Mouse (Mus musculus) stomach, embryonic 14.5 days (tissue): ENCODE data around the gene Tfrc. TPM values are rescaled to one million over a fixed set of nuclear protein-coding genes. Genes with fewer than 3 reads are reported as not detected.

ENCODE experiments used
- ATAC-seq: fragments of 200-750 bp; cut with Nextera tagmentation; 2 replicates; pipeline ENCODE4 v1.8.0; 2017; ENCODE audit warnings: low read depth, moderate TSS enrichment; ENCODE audit not compliant: insufficient number of reproducible peaks, insufficient read depth, low FRiP score
- H3K27ac ChIP-seq: fragments of 300-500 bp; sonication (generic); 2 replicates; pipeline ENCODE4 v1.5.1; 2014; ENCODE audit warnings: mild to moderate bottlenecking, low read length, moderate library complexity, mixed read lengths
- H3K27me3 ChIP-seq: fragments of 300-500 bp; sonication (generic); 2 replicates; pipeline ENCODE4 v1.6.1; 2014; ENCODE audit warnings: low read length, control low read depth, mixed read lengths; ENCODE audit not compliant: control insufficient read depth, insufficient read depth
- H3K36me3 ChIP-seq: fragments of 300-500 bp; sonication (generic); 2 replicates; pipeline ENCODE4 v1.6.1; 2014; ENCODE audit warnings: mild to moderate bottlenecking, control low read depth, low read length, moderate library complexity, mixed read lengths; ENCODE audit not compliant: control insufficient read depth, insufficient read depth
- H3K4me1 ChIP-seq: fragments of 300-500 bp; sonication (generic); 2 replicates; pipeline ENCODE4 v1.6.1; 2014; ENCODE audit warnings: low read length, control low read depth, mixed read lengths; ENCODE audit not compliant: control insufficient read depth, insufficient read depth
- H3K4me2 ChIP-seq: fragments of 300-500 bp; sonication (generic); replicated peaks from 2 replicates; pipeline ENCODE4 v1.6.1; 2014; ENCODE audit warnings: low read depth, low read length, control low read depth
- H3K4me3 ChIP-seq: fragments of 300-500 bp; sonication (generic); 2 replicates; pipeline ENCODE4 v1.5.1; 2014; ENCODE audit warnings: low read depth, low read length, control low read depth
- H3K9ac ChIP-seq: fragments of 300-500 bp; sonication (generic); replicated peaks from 2 replicates; pipeline ENCODE4 v1.6.1; 2014; ENCODE audit warnings: low read depth, mild to moderate bottlenecking, control low read depth, low read length, moderate library complexity, mixed read lengths
- H3K9me3 ChIP-seq: fragments of 300-500 bp; sonication (generic); 2 replicates; pipeline ENCODE4 v1.6.1; 2016; ENCODE audit warnings: low read depth, low read length, control low read depth; ENCODE audit not compliant: control insufficient read depth
- WGBS: fragments of 180-500 bp; shearing (Covaris S2); extraction: QIAGEN DNeasy Blood & Tissue Kit; methylation state at CpG from one replicate; pipeline ENCODE4 v1.1.7; 2014; 5-methylcytosine and 5-hydroxymethylcytosine counted together
- polyA plus RNA-seq: library from polyadenylated mRNA; unstranded; fragments of >200 nt; fragmentation: Nextera tagmentation; extraction: Ambion mirVana; gene quantifications from 2 replicates; pipeline ENCODE4 v1.2.1, GENCODE M21; 2014

The Tfrc gene
- polyA plus RNA-seq, 1 experiment from 2014 or later, result 60.5 TPM

DNA sequence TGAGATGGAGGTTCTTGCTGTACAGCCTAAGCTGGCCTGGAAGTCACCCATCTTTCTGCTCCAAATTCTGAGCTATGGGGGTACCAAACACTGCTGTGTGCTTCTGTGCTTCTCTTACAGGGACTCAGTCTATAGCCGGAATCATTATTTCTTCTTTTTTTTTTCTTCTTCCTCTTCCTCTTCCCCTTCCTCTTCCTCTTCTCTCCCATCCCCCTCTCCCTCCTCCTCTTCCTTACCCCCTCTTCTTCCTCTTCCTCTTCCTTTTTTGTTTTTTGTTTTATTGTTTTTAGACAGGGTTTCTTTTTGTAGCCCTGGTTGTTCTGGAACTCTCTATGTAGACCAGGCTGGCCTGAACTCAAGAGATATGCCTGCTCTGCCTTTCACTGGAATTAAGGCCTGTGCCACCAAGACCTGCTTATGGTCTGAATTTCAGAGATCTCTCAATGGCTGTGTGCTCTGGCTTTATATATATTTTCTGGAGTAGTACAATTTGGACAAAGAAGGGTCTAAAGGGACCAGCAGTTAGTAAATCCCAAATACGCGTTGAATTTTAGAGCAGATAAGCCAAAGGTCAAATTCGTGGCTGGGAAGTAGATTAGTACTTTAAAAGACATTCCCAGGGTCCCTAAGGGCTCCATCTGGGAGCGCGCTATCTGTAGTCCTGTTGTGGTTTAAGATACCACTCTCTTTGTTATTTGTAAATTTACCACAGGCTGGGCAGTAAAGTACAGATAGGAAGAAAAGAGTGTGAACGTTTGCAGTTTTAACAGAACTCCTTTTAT lies 967 bp upstream of the Tfrc start:
- H3K36me3 ChIP-seq, result no peaks in the 10 kb centered on the region
- peak overlapping the region; percentile 49 for H3K4me2 ChIP-seq
- no peak overlapping the region for H3K9ac ChIP-seq
- H3K9me3 ChIP-seq, result no peaks in the 10 kb centered on the region
- H3K4me3 ChIP-seq, result peak overlapping the region; percentile 71; the same call in 1 of the 2 replicates
- no peaks in the 10 kb centered on the region for H3K4me1 ChIP-seq
- 54% methylated on average over 7 of the region's 7 CpGs for WGBS
- H3K27me3 ChIP-seq, result no peaks in the 10 kb centered on the region
- ATAC-seq, result no peak
- H3K27ac ChIP-seq, result peak overlapping the region; percentile 5; the same call in 1 of the 2 replicates

DNA sequence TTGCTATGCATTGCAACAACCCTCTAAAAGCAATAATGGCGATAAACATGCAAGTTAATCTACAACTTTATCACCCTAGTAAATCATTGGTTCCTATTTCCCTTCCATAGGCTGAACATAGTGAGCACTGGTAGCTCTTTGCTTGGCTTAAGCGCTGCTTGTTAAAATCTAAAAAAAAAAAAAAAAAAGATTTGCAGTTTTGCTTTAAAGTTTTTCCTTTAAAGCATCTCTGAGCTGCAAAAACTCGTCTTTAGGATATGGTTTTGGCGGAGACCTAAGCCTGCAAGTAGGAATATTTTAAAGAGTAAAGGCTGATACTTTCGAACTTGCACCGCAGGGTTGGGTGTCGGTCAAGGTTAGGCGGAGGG lies 392 bp upstream of the Tfrc start:
- H3K9ac ChIP-seq, result no peak overlapping the region
- no peaks in the 10 kb centered on the region for H3K36me3 ChIP-seq
- WGBS, result 7% methylated on average over 8 of the region's 8 CpGs

DNA sequence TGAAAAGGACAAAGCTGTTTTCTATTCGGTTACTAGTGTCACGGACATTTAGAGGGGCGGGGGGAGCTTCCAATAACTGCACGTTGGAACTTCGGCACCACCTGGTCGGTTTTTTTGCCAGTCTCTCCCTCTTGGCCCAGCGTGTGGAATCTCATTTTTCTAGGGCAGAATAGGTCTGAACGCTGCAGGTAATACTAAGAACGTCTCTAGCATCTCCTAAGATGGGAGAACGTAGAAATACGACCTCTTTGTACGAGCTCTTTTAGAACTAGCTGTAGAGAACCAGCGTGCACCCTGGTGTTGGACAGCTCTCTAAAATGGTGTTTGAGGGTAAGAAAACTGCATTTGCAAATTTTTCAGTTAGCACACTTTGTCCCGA lies 670 bp downstream of the Tfrc start:
- no peak for ATAC-seq
- peak overlapping the region; percentile 49 for H3K4me2 ChIP-seq
- no peaks in the 10 kb centered on the region for H3K9me3 ChIP-seq
- no peaks in the 10 kb centered on the region for H3K4me1 ChIP-seq
- H3K9ac ChIP-seq, result peak overlapping the region; percentile 73
- H3K4me3 ChIP-seq, result peak overlapping the region; percentile 71
- no peaks in the 10 kb centered on the region for H3K36me3 ChIP-seq
- H3K27ac ChIP-seq, result peak overlapping the region; percentile 91
- H3K27me3 ChIP-seq, result no peaks in the 10 kb centered on the region
- WGBS, result under 1% methylated on average over 14 of the region's 14 CpGs

More for the DNA sequence above, 392 bp upstream of the Tfrc start:
- no peaks in the 10 kb centered on the region for H3K9me3 ChIP-seq
- H3K27me3 ChIP-seq, result no peaks in the 10 kb centered on the region
- peak overlapping the region; percentile 5; the same call in 1 of the 2 replicates for H3K27ac ChIP-seq
- H3K4me1 ChIP-seq, result no peaks in the 10 kb centered on the region
- no peak for ATAC-seq
- peak overlapping the region; percentile 49 for H3K4me2 ChIP-seq
- H3K4me3 ChIP-seq, result peak overlapping the region; percentile 71

DNA sequence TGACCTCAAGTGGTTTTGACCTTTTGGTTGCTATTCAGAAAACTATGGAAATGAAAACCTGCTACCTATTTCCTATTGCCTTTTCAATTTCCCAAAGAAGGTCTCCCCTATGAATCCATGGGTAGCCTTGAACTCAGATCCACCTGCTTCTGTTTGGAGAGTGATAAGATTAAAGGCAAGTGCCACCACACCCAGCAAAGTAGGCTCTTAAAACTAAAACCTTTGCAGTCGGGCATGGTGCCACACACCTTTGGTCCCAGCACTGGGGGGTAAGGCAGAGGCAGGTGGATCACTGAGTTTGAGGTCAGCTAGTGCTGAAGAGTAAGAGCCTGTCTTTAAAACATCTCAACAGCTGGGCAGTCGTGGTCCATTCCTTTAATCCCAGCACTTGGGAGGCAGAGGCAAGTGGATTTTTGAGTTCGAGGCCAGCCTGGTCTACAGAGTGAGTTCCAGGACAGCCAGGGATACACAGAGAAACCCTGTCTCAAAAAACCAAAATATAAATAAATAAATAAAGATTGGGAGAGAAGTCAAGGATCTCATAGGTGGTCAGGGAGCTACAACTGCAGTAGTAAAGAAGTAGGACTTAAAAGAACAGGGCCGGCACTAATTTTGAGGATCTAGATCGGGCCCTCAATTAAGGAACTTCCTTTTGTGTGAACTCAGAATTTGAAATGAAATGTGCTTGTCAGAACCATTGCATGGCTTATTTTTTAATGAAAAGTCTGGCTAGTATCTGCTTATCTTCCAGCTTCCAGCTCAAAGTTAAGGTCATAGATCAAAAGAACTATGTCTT lies 1.9 kb downstream of the Tfrc start:
- ATAC-seq, result no peak
- WGBS, result 70% methylated on average over 5 of the region's 5 CpGs

DNA sequence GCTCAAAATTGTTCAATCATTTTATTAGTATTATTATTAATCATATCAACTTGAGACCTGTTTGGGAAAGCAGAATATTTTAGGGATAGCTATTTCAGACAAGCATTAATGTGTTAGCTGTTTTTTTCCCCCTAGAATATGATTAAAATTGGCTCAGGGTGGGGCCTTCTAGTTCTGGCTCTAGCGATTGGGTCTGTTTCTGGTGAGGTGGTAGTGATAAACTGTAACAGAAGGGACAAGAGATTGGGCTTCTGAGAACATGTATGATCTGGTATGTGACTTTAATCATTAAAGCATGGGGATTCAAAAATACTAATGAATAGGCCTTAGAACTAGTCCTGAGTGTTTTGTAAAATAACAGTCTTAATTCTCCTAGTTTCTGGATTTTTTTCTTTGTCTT lies 3.3 kb downstream of the Tfrc start:
- H3K4me1 ChIP-seq, result no peaks in the 10 kb centered on the region
- H3K36me3 ChIP-seq, result peaks cover 6% of the 10 kb centered on the region; the same call in 1 of the 2 replicates
- no peak for ATAC-seq
- no peak overlapping the region for H3K9ac ChIP-seq
- H3K4me3 ChIP-seq, result no peak overlapping the region
- H3K9me3 ChIP-seq, result no peaks in the 10 kb centered on the region
- 92% methylated on average over 1 of the region's 1 CpGs for WGBS
- H3K4me2 ChIP-seq, result no peak overlapping the region
- H3K27ac ChIP-seq, result no peak overlapping the region
- no peaks in the 10 kb centered on the region for H3K27me3 ChIP-seq

More for the DNA sequence above, 1.9 kb downstream of the Tfrc start:
- peak overlapping the region; percentile 71 for H3K4me3 ChIP-seq
- H3K4me2 ChIP-seq, result peak overlapping the region; percentile 49
- no peaks in the 10 kb centered on the region for H3K9me3 ChIP-seq
- H3K27me3 ChIP-seq, result no peaks in the 10 kb centered on the region
- H3K4me1 ChIP-seq, result no peaks in the 10 kb centered on the region
- 0 out of 2 replicates have a peak, but pooled peaks cover 3% of the 10 kb centered on the region for H3K36me3 ChIP-seq
- no peak overlapping the region for H3K27ac ChIP-seq
- H3K9ac ChIP-seq, result no peak overlapping the region

DNA sequence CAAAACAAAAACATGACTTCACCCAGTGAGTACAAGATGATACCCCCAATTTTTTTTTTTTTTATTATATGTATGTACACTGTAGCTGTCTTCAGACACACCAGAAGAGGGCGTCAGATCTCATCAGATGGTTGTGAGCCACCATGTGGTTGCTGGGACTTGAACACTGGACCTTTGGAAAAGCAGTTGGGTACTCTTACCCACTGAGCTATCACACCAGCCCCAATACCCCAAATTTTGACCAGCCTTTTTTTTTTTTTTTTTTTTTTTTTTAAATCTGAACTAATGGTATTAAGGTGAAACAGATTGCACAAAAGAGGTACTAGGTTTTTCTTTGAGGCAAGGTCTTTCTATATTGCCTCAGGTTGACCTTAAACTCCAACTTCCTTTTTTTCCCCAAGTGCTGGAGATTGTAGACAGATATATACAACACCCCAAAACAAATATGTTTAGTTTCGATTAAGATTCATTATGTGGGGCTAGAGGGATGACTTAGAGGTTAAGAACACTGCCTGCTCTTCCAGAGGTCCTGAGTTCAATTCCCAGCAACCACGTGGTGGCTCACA lies 4.6 kb downstream of the Tfrc start:
- Histone ChIP-seq H3K36me3 (peaks cover 13% of the 10 kb centered on the region; the same call in 1 of the 2 replicates), H3K4me2 (no peak overlapping the region), H3K27ac (no peak overlapping the region), H3K4me3 (no peak overlapping the region), H3K9ac (no peak overlapping the region), H3K4me1 (no peaks in the 10 kb centered on the region), H3K9me3 (no peaks in the 10 kb centered on the region), H3K27me3 (no peaks in the 10 kb centered on the region)
- ATAC-seq, result no peak
- 76% methylated on average over 3 of the region's 3 CpGs for WGBS

DNA sequence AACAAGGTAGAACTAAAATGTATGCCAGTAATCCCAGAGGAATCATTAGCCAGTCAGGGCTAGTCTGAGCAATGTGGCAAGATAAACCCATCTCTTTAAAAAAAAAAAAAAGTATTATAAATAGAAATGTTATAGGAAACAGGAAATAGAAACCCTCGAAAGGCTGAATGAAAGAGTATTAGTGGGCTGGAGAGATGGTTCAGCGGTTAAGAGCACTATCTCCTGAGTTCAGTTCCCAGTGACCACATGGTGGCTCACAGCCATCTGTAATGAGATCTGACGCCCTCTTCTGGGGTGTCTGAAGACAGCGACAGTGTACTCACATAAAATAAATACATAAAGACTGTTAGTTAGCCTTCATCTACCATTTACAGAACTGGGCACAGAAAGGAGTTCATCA lies 5.3 kb downstream of the Tfrc start:
- WGBS, result 60% methylated on average over 4 of the region's 4 CpGs
- Histone ChIP-seq H3K9ac (no peak overlapping the region), H3K4me1 (no peaks in the 10 kb centered on the region), H3K4me2 (no peak overlapping the region), H3K27me3 (no peaks in the 10 kb centered on the region), H3K4me3 (no peak overlapping the region), H3K36me3 (peaks cover 16% of the 10 kb centered on the region), H3K27ac (no peak overlapping the region), H3K9me3 (no peaks in the 10 kb centered on the region)
- no peak for ATAC-seq

DNA sequence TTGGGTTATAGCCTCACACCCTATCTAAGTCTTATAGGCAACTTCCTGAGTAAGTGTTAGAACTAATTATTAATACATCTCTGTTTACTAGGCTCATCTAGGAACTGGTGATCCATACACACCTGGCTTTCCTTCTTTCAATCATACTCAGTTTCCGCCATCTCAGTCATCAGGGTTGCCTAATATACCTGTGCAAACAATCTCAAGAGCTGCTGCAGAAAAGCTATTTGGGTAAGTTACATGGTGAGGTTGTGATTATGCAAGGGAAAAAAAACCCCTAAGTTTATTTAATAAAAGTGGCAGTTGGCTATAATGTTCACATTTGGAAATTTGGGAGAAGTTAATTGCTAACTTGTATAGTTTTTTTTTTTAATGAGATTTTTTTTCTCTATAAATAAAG lies 10.2 kb downstream of the Tfrc start:
- H3K27ac ChIP-seq, result no peak overlapping the region
- no peaks in the 10 kb centered on the region for H3K9me3 ChIP-seq
- H3K4me2 ChIP-seq, result no peak overlapping the region
- no peaks in the 10 kb centered on the region for H3K27me3 ChIP-seq
- ATAC-seq, result no peak
- no peak overlapping the region for H3K9ac ChIP-seq
- no peak overlapping the region for H3K4me3 ChIP-seq
- no peaks in the 10 kb centered on the region for H3K4me1 ChIP-seq
- WGBS, result 95% methylated on average over 1 of the region's 1 CpGs
- H3K36me3 ChIP-seq, result peaks cover 47% of the 10 kb centered on the region
